Mouse (Mus musculus) right cerebral cortex, adult 2 months (tissue): ENCODE data around the gene Tspan11.

Source experiments
- DNase-seq, 2 experiments: peaks; one replicate each; pipeline ENCODE4 v3.0.0; 2021 to 2022; ENCODE audit warnings: low spot score in 2 of 2

Gene Tspan11

GRCm38 (mm10) chr6:127933841-127934240 is 46.5 kb downstream of the Tspan11 start:
- no peak for DNase-seq

GRCm38 (mm10) chr6:127935105-127935504 is 47.7 kb downstream of the Tspan11 start:
- no peak for DNase-seq

- no peak for DNase-seq
Observed at GRCm38 (mm10) chr6:127942421-127942820, 55.0 kb downstream of the Tspan11 start.

GRCm38 (mm10) chr6:127945725-127946124 is 58.3 kb downstream of the Tspan11 start:
- DNase-seq: peak; percentile 85 to 89

GRCm38 (mm10) chr6:127948656-127949055 is 61.3 kb downstream of the Tspan11 start:
- no peak for DNase-seq

GRCm38 (mm10) chr6:127949885-127950284 is 62.5 kb downstream of the Tspan11 start:
- DNase-seq: no peak

GRCm38 (mm10) chr6:127953071-127953470 is 65.7 kb downstream of the Tspan11 start:
- DNase-seq: no peak

- no peak for DNase-seq
Observed at GRCm38 (mm10) chr6:127956172-127956571, 68.8 kb downstream of the Tspan11 start.

GRCm38 (mm10) chr6:127960203-127960602 is 72.8 kb downstream of the Tspan11 start:
- no peak for DNase-seq

GRCm38 (mm10) chr6:127965497-127965896 is 78.1 kb downstream of the Tspan11 start:
- peak; percentile 70 to 78 for DNase-seq

GRCm38 (mm10) chr6:127969709-127970108 is 82.3 kb downstream of the Tspan11 start:
- no peak for DNase-seq

- peak; percentile 88 to 89 for DNase-seq
Observed at GRCm38 (mm10) chr6:127970120-127970519, 82.7 kb downstream of the Tspan11 start.

- no peak for DNase-seq
Observed at GRCm38 (mm10) chr6:127970848-127971247, 83.5 kb downstream of the Tspan11 start.

- no peak for DNase-seq
Observed at GRCm38 (mm10) chr6:127971931-127972330, 84.5 kb downstream of the Tspan11 start.

- DNase-seq: no peak
Observed at GRCm38 (mm10) chr6:127973553-127973952, 86.2 kb downstream of the Tspan11 start.

- DNase-seq: no peak
Observed at GRCm38 (mm10) chr6:127974000-127974399, 86.6 kb downstream of the Tspan11 start.

GRCm38 (mm10) chr6:127976695-127977094 is 89.3 kb downstream of the Tspan11 start:
- no peak for DNase-seq

GRCm38 (mm10) chr6:127978941-127979340 is 91.6 kb downstream of the Tspan11 start:
- DNase-seq: no peak

GRCm38 (mm10) chr6:127979831-127980230 is 92.4 kb downstream of the Tspan11 start:
- DNase-seq: no peak

GRCm38 (mm10) chr6:127980381-127981045 is 93.1 kb downstream of the Tspan11 start:
- no peak for DNase-seq

GRCm38 (mm10) chr6:127981176-127981575 is 93.8 kb downstream of the Tspan11 start:
- peak; percentile 25 to 31 for DNase-seq

GRCm38 (mm10) chr6:127986357-127986756 is 99.0 kb downstream of the Tspan11 start:
- no peak for DNase-seq

GRCm38 (mm10) chr6:127987374-127987773 is 100.0 kb downstream of the Tspan11 start:
- no peak for DNase-seq

- DNase-seq: no peak
Observed at GRCm38 (mm10) chr6:127988944-127989494, 101.6 kb downstream of the Tspan11 start.
